Mouse (Mus musculus) lung, postnatal 0 days (tissue): Measurements from ENCODE around the gene D7Ertd443e.

ENCODE experiments used
- CTCF ChIP-seq: IDR thresholded peaks from 2 replicates; pipeline ENCODE4 v1.5.1; 2016; ENCODE audit warnings: antibody characterized with exemption, mild to moderate bottlenecking
- EP300 ChIP-seq: IDR thresholded peaks from 2 replicates; pipeline ENCODE4 v1.6.1; 2016; ENCODE audit warnings: antibody characterized with exemption, mild to moderate bottlenecking, control low read depth

DNA sequence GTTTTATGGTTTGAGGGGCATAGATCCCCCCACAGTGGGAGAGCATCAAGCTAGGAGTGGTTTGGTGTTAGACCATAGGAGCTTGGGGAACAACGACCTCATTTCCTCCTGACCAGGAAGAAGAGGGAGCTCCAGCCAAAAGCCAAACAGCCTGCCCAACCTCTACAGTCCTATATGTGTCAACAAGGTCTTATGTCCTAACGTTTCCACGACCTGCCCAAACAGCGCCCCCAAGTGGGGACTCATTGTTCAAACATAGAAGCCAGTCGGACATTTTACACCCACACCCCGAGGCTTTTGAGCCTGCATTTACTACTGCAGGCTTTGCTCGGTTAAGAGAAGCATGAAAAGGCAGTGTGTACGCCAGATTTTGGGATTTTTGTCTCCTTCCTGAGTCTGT, 84.2 kb downstream of the D7Ertd443e start:
- TF ChIP-seq CTCF (peak; percentile 74), EP300 (0 out of 2 replicates have a peak, but pooled peaks have one; percentile 13)
